8 mouse cellular contexts compared by ENCODE assay signal in the genomic region with DNA sequence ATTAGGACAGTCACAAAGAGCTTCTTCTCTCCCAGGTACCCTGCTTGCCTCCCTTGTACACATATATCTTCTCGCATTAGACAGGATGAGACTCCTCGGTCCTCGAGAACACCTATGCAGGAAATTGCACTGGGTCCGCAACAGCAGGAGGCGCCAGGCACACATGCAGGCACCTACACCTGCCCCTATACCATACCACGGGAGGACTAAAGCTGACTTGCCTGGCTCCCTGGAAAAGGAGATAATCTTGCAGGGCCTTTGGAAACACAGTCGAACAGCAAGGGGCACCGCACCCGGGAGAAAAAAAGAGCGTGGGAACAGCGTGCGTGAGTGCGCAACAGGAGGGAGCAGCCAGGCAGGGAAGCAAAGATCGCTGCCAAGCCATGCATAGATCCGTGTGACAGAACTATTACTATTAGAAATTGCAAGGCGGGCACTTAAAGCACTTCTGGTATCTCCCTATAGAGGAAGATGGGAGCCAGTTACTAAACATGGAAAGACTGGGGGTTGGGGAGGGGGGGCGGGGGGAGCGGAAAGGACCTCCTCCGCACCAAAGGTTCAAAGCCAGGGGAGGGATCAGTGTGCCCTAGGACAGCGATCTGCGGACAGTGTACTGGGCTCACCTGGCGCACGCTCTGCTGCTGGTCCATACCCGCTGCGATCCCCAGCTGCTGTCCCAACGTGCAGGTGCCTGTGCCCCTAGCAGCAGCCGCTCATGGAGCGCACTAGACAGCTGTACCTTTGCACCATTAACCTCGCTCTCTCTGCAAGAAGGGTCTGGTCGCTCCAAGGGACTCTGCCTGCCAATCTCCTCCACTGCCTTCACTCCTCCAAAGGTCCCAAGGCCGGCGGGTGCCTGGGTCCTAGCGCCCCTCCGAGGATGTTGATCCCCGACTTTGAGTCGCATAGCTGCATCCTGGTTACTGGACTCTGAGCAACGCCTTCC. TPM values are rescaled to one million over a fixed set of nuclear protein-coding genes. Genes with fewer than 3 reads are reported as not detected.
A peak's percentile ranks its signal among the peaks of the same experiment; 100 is the strongest.
DNase-seq lines count a peak whose midpoint lies in the region; ATAC-seq and TF ChIP-seq lines count a peak whose summit lies in the region.

A gene (minus strand): TSS at position 826 of the 946 bp plus-strand sequence.

- H3K27me3 ChIP-seq in hindbrain, postnatal 0 days (ENCODE audit: insufficient read depth, low read length): no peaks in the 10 kb centered on the region; the same call in 1 of the 2 replicates

- H3K4me1 ChIP-seq in embryonic fibroblast, embryonic 13.5 days (ENCODE audit: control insufficient read depth, insufficient read depth, low read length): peaks cover 2% of the 10 kb centered on the region; the same call in 1 of the 2 replicates
- 0 out of 2 replicates have a peak, but pooled peaks cover 5% of the 10 kb centered on the region for H3K4me1 ChIP-seq in hindbrain, postnatal 0 days (ENCODE audit: insufficient read depth, low read length)

- DNase-seq in lung, adult 18-20 months: peak; percentile 14 to 38
- no peak for DNase-seq in lung, postnatal 25 days (ENCODE audit: low spot score)
- peak; percentile 39 for DNase-seq in hindbrain, postnatal 0 days (ENCODE audit: low spot score)
- DNase-seq in left cerebral cortex, adult 11 months (ENCODE audit: low spot score): peak; percentile 25
- peak; percentile 43 for DNase-seq in lung, postnatal 36 days
- DNase-seq in right cerebral cortex, postnatal 4 days: peak; percentile 13

- H3K36me3 ChIP-seq in hindbrain, postnatal 0 days (ENCODE audit: insufficient read depth, low read length): no peaks in the 10 kb centered on the region

- 6% methylated on average over 36 of the region's 37 CpGs for WGBS in hindbrain, postnatal 0 days

- TF ChIP-seq POLR2A in embryonic fibroblast, embryonic 13.5 days (IDR thresholded peaks at IDR 0.05; ENCODE audit: low read depth, low read length): no peak

- H3K4me3 ChIP-seq in embryonic fibroblast, embryonic 13.5 days (ENCODE audit: insufficient read depth, low read length): no peak within 1 kb of the TSS
- H3K4me3 ChIP-seq in hindbrain, postnatal 0 days (ENCODE audit: low read length): peak within 1 kb of the TSS; percentile 48

- no peaks in the 10 kb centered on the region for H3K9me3 ChIP-seq in hindbrain, postnatal 0 days (ENCODE audit: low read length)

- peak within 1 kb of the TSS; percentile 91 for H3K4me2 ChIP-seq in hindbrain, postnatal 0 days (ENCODE audit: low read depth, low read length)

- no peak within 1 kb of the TSS for H3K27ac ChIP-seq in embryonic fibroblast, embryonic 13.5 days (ENCODE audit: insufficient read depth, low read length)
- H3K27ac ChIP-seq in hindbrain, postnatal 0 days: no peak within 1 kb of the TSS

- TF ChIP-seq CTCF in embryonic fibroblast, embryonic 13.5 days (IDR thresholded peaks at IDR 0.05; ENCODE audit: borderline replicate concordance, insufficient read depth, low read length): peak; percentile 27; the same call in 1 of the 2 replicates
- TF ChIP-seq CTCF in hindbrain, postnatal 0 days (IDR thresholded peaks at IDR 0.05; ENCODE audit: low read depth): peak; percentile 28; the same call in 1 of the 2 replicates

- H3K9ac ChIP-seq in hindbrain, postnatal 0 days (replicated peaks; ENCODE audit: low read length): peak within 1 kb of the TSS; percentile 28; the same call in 1 of the 2 replicates

- ATAC-seq in hindbrain, postnatal 0 days: peak; percentile 47; the same call in 1 of the 2 replicates
- no peak for ATAC-seq in megakaryocyte-erythroid progenitor cell, adult 5-6 weeks (replicated peaks; ENCODE audit: low FRiP score, low TSS enrichment, poor library complexity, severe bottlenecking)

RNA-seq across cellular contexts. Expression of the gene that starts here (rescaled TPM):
- 21.7 and 44.1 TPM in 2 replicates for polyA plus RNA-seq in embryonic fibroblast, embryonic 13.5 days (2011; ENCODE audit: insufficient read length, low read depth, missing spikeins)
- total RNA-seq in hindbrain, postnatal 0 days (2014; rRNA removed): 26.4 and 30.6 TPM in 2 replicates
- 7.6 and 8.1 TPM in 2 replicates for polyA plus RNA-seq in hindbrain, postnatal 0 days (2015; fragmentation: Nextera tagmentation; extraction: Ambion mirVana)
- total RNA-seq in megakaryocyte-erythroid progenitor cell, adult 5-6 weeks (2014; fragmentation: Nextera tagmentation): 0.42 TPM in 1 of 2 replicates, not detected in the other
- total RNA-seq in megakaryocyte-erythroid progenitor cell, adult 5-6 weeks (2017): not detected in 2 replicates

Comparison
In these comparisons a context has a peak if more than half of its experiments do, and no peak if none do; other contexts are left out.
1. RNA of the gene that starts here (total RNA-seq): 26.4 to 30.6 TPM in hindbrain, postnatal 0 days; 0.42 TPM in megakaryocyte-erythroid progenitor cell, adult 5-6 weeks; every median in the first group is over 10 times any median in the second.